Mouse (Mus musculus): ENCODE measurements around the gene Eml4.

The Eml4 gene

GRCm38 (mm10) chr17:83379791-83380190, 29.1 kb downstream of the Eml4 start:
- no peak for DNase-seq (ENCODE audit: low spot score in 2 of 2)

- no peak for DNase-seq (ENCODE audit: low spot score in 2 of 2)
Measured at GRCm38 (mm10) chr17:83382752-83383151, 32.0 kb downstream of the Eml4 start.

GRCm38 (mm10) chr17:83384981-83385380, 34.2 kb downstream of the Eml4 start:
- DNase-seq (ENCODE audit: low spot score in 2 of 2), result no peak

GRCm38 (mm10) chr17:83387161-83387560, 36.4 kb downstream of the Eml4 start:
- DNase-seq (ENCODE audit: low spot score in 2 of 2), result no peak

- DNase-seq (ENCODE audit: low spot score in 2 of 2), result no peak
Measured at GRCm38 (mm10) chr17:83394013-83394412, 43.3 kb downstream of the Eml4 start.

- DNase-seq (ENCODE audit: low spot score in 2 of 2), result no peak
Measured at GRCm38 (mm10) chr17:83397571-83398100, 46.9 kb downstream of the Eml4 start.

GRCm38 (mm10) chr17:83398756-83399155, 48.0 kb downstream of the Eml4 start:
- DNase-seq (ENCODE audit: low spot score in 2 of 2), result no peak

GRCm38 (mm10) chr17:83430607-83431006, 79.9 kb downstream of the Eml4 start:
- no peak for DNase-seq (ENCODE audit: low spot score in 2 of 2)

- DNase-seq (ENCODE audit: low spot score in 2 of 2), result no peak
Measured at GRCm38 (mm10) chr17:83443406-83443805, 92.7 kb downstream of the Eml4 start.

GRCm38 (mm10) chr17:83449583-83449982, 98.9 kb downstream of the Eml4 start:
- no peak for DNase-seq (ENCODE audit: low spot score in 2 of 2)

- DNase-seq (ENCODE audit: low spot score in 2 of 2), result no peak
Measured at GRCm38 (mm10) chr17:83451367-83451766, 100.6 kb downstream of the Eml4 start.

- no peak for DNase-seq (ENCODE audit: low spot score in 2 of 2)
Measured at GRCm38 (mm10) chr17:83451796-83452195, 101.1 kb downstream of the Eml4 start.

- DNase-seq (ENCODE audit: low spot score in 2 of 2), result no peak
Measured at GRCm38 (mm10) chr17:83452451-83452850, 101.7 kb downstream of the Eml4 start.

- no peak for DNase-seq (ENCODE audit: low spot score in 2 of 2)
Measured at GRCm38 (mm10) chr17:83453587-83453986, 102.9 kb downstream of the Eml4 start.

- no peak for DNase-seq (ENCODE audit: low spot score in 2 of 2)
Measured at GRCm38 (mm10) chr17:83457271-83457670, 106.5 kb downstream of the Eml4 start.

GRCm38 (mm10) chr17:83465969-83466368, 115.2 kb downstream of the Eml4 start:
- no peak for DNase-seq (ENCODE audit: low spot score in 2 of 2)

- DNase-seq (ENCODE audit: low spot score in 2 of 2), result no peak
Measured at GRCm38 (mm10) chr17:83466697-83467251, 116.0 kb downstream of the Eml4 start.

GRCm38 (mm10) chr17:83469586-83469985, 118.9 kb downstream of the Eml4 start:
- no peak for DNase-seq (ENCODE audit: low spot score in 2 of 2)

GRCm38 (mm10) chr17:83477089-83477488, 126.4 kb downstream of the Eml4 start:
- DNase-seq (ENCODE audit: low spot score in 2 of 2), result no peak

- no peak for DNase-seq (ENCODE audit: low spot score in 2 of 2)
Measured at GRCm38 (mm10) chr17:83481551-83481950, 130.8 kb downstream of the Eml4 start.

- no peak for DNase-seq (ENCODE audit: low spot score in 2 of 2)
Measured at GRCm38 (mm10) chr17:83482817-83483536, 132.2 kb downstream of the Eml4 start.

GRCm38 (mm10) chr17:83483784-83484183, 133.1 kb downstream of the Eml4 start:
- DNase-seq (ENCODE audit: low spot score in 2 of 2), result no peak

- DNase-seq (ENCODE audit: low spot score in 2 of 2), result no peak
Measured at GRCm38 (mm10) chr17:83487762-83488161, 137.0 kb downstream of the Eml4 start.

All from urinary bladder, postnatal 4 days (tissue).